ENCODE assay signal across 21 mouse cellular contexts in the genomic region with DNA sequence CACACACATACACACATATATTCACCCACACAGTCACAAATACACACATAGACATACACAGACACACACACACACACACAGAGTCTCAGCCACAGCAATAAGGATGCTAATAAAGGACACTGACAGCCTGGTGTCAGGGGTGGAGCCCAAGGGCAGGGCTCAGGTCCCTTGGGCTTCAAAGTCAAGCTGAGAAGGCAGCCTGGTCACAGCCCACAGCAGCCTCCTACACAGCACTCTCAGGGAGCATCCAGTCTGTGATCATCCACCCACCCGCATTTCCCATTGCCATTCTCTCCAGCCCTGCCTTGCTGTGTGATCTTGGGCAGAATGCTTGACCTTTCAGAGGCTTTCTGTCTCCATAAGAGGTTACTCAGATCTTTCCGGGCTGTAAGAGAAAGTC. TPM values are rescaled to one million over a fixed set of nuclear protein-coding genes. Genes with fewer than 3 reads are reported as not detected.
DNase-seq lines count a peak whose midpoint lies in the region; ATAC-seq and TF ChIP-seq lines count a peak whose summit lies in the region.
"Had no signal": no experiment of that assay in that cellular context is flagged by ENCODE, and none has a peak within 500 bp of the region (broad histone marks: within the 10 kb centered on the region; RNA-seq: fewer than 3 reads in every experiment).

No protein-coding gene starts in this region.

- H3K9ac ChIP-seq in kidney, postnatal 0 days (ENCODE audit: low read depth, low read length): 0 out of 2 replicates have a peak overlapping the region, but pooled peaks have one; percentile 8
- H3K9ac ChIP-seq in kidney, embryonic 15.5 days: no peak overlapping the region
- H3K9ac ChIP-seq in neural tube, embryonic 13.5 days: 0 out of 2 replicates have a peak overlapping the region, but pooled peaks have one; percentile 60
- H3K9ac ChIP-seq in neural tube, embryonic 15.5 days (replicated peaks): no peak overlapping the region
- H3K9ac ChIP-seq: heart, embryonic 15.5 days; lung, embryonic 14.5 days; midbrain, embryonic 12.5 days had no signal

- H3K36me3 ChIP-seq in kidney, postnatal 0 days (ENCODE audit: insufficient read depth, low read length): 0 out of 2 replicates have a peak, but pooled peaks cover 11% of the 10 kb centered on the region
- H3K36me3 ChIP-seq in kidney, embryonic 15.5 days: peaks cover 6% of the 10 kb centered on the region
- H3K36me3 ChIP-seq in neural tube, embryonic 13.5 days: peaks cover 17% of the 10 kb centered on the region; the same call in 1 of the 2 replicates
- H3K36me3 ChIP-seq in neural tube, embryonic 15.5 days: no peaks in the 10 kb centered on the region
- H3K36me3 ChIP-seq: hindbrain, embryonic 15.5 days; midbrain, embryonic 12.5 days had no signal

- no peak overlapping the region for H3K4me2 ChIP-seq in kidney, postnatal 0 days (ENCODE audit: low read length)
- no peak overlapping the region for H3K4me2 ChIP-seq in kidney, embryonic 15.5 days
- peak overlapping the region; percentile 11; the same call in 1 of the 2 replicates for H3K4me2 ChIP-seq in neural tube, embryonic 13.5 days
- peak overlapping the region; percentile 9; the same call in 1 of the 2 replicates for H3K4me2 ChIP-seq in neural tube, embryonic 15.5 days
- H3K4me2 ChIP-seq: embryonic facial prominence, embryonic 13.5 days; heart, embryonic 15.5 days; hindbrain, embryonic 15.5 days; liver, embryonic 11.5 days; lung, embryonic 14.5 days; midbrain, embryonic 12.5 days had no signal

- H3K4me3 ChIP-seq in kidney, postnatal 0 days (replicated peaks; ENCODE audit: low read depth, low read length): no peak overlapping the region
- no peak overlapping the region for H3K4me3 ChIP-seq in kidney, embryonic 15.5 days (replicated peaks)
- H3K4me3 ChIP-seq in neural tube, embryonic 13.5 days: no peak overlapping the region
- H3K4me3 ChIP-seq in neural tube, embryonic 15.5 days (replicated peaks): no peak overlapping the region
- H3K4me3 ChIP-seq: embryonic facial prominence, embryonic 13.5 days; heart, embryonic 15.5 days; hindbrain, embryonic 15.5 days; midbrain, embryonic 12.5 days had no signal

- no peaks in the 10 kb centered on the region for H3K9me3 ChIP-seq in kidney, postnatal 0 days (replicated peaks; ENCODE audit: low read length)
- no peaks in the 10 kb centered on the region for H3K9me3 ChIP-seq in kidney, embryonic 15.5 days (replicated peaks)
- H3K9me3 ChIP-seq in neural tube, embryonic 13.5 days: no peaks in the 10 kb centered on the region
- no peaks in the 10 kb centered on the region for H3K9me3 ChIP-seq in neural tube, embryonic 15.5 days (replicated peaks)
- H3K9me3 ChIP-seq: embryonic facial prominence, embryonic 13.5 days; heart, embryonic 15.5 days; hindbrain, embryonic 15.5 days; midbrain, embryonic 12.5 days had no signal

- WGBS in kidney, postnatal 0 days: 50% methylated on average over 2 of the region's 2 CpGs
- 53% methylated on average over 2 of the region's 2 CpGs for WGBS in kidney, embryonic 15.5 days
- 70% methylated on average over 2 of the region's 2 CpGs for WGBS in neural tube, embryonic 13.5 days
- 77% methylated on average over 2 of the region's 2 CpGs for WGBS in neural tube, embryonic 15.5 days

- H3K27ac ChIP-seq in kidney, postnatal 0 days: no peak overlapping the region
- H3K27ac ChIP-seq in kidney, embryonic 15.5 days: no peak overlapping the region
- no peak overlapping the region for H3K27ac ChIP-seq in neural tube, embryonic 13.5 days (replicated peaks)
- H3K27ac ChIP-seq in neural tube, embryonic 15.5 days (replicated peaks): peak overlapping the region; percentile 28; the same call in 1 of the 2 replicates
- H3K27ac ChIP-seq: embryonic facial prominence, embryonic 13.5 days; heart, embryonic 15.5 days; hindbrain, embryonic 15.5 days; midbrain, embryonic 12.5 days had no signal

- peaks cover 3% of the 10 kb centered on the region; the same call in 1 of the 2 replicates for H3K4me1 ChIP-seq in kidney, postnatal 0 days (replicated peaks; ENCODE audit: insufficient read depth, low read length)
- H3K4me1 ChIP-seq in kidney, embryonic 15.5 days: peaks cover 37% of the 10 kb centered on the region
- H3K4me1 ChIP-seq in neural tube, embryonic 13.5 days (replicated peaks): peaks cover 62% of the 10 kb centered on the region
- H3K4me1 ChIP-seq in neural tube, embryonic 15.5 days: peaks cover 49% of the 10 kb centered on the region

- no peaks in the 10 kb centered on the region for H3K27me3 ChIP-seq in kidney, postnatal 0 days (ENCODE audit: insufficient read depth, low read length)
- H3K27me3 ChIP-seq in kidney, embryonic 15.5 days: no peaks in the 10 kb centered on the region
- H3K27me3 ChIP-seq in neural tube, embryonic 13.5 days: no peaks in the 10 kb centered on the region
- H3K27me3 ChIP-seq in neural tube, embryonic 15.5 days (replicated peaks): no peaks in the 10 kb centered on the region
- H3K27me3 ChIP-seq: embryonic facial prominence, embryonic 13.5 days; heart, embryonic 15.5 days; hindbrain, embryonic 15.5 days; midbrain, embryonic 12.5 days had no signal

- ATAC-seq in kidney, postnatal 0 days (replicated peaks; ENCODE audit: low FRiP score, low read depth): no peak
- no peak for ATAC-seq in kidney, embryonic 15.5 days (replicated peaks; ENCODE audit: low FRiP score)
- ATAC-seq in neural tube, embryonic 13.5 days (ENCODE audit: low read depth): no peak
- peak; percentile 23 for ATAC-seq in activated CD4-positive, CD25-positive, alpha-beta regulatory T cell, adult 4 months
- ATAC-seq in neural tube, embryonic 15.5 days (ENCODE audit: low FRiP score): no peak
- ATAC-seq: forebrain, postnatal 0 days had no signal

- no peak for DNase-seq in kidney, postnatal 0 days (ENCODE audit: low spot score)
- DNase-seq in neural tube, embryonic 10.5 days (ENCODE audit: extremely low spot score, low spot score): no peak
- DNase-seq in cerebellum, postnatal 14 days: no peak
- DNase-seq in urinary bladder, postnatal 10 days (ENCODE audit: low spot score): no peak
- DNase-seq: adrenal gland, postnatal 36 days; cerebellum, adult 9-10 months; forebrain, postnatal 0 days; heart, adult 11 months; kidney, adult 2 months; layer of hippocampus, postnatal 36 days; lung, embryonic 14.5 days; thymus, postnatal 36 days had no signal

- TF ChIP-seq CTCF in kidney, postnatal 0 days (IDR thresholded peaks at IDR 0.05; ENCODE audit: low read depth): no peak

RNA-seq across cellular contexts. Expression of gene Slc29a3, which starts 6.1 kb away (rescaled TPM):
- 17.8 and 19.6 TPM in 2 replicates for polyA plus RNA-seq in kidney, postnatal 0 days (2015; fragmentation: Nextera tagmentation; extraction: Ambion mirVana)
- polyA plus RNA-seq in kidney, embryonic 15.5 days (2015; fragmentation: Nextera tagmentation; extraction: Ambion mirVana): 13.4 and 15.5 TPM in 2 replicates
- 11.8 and 12.9 TPM in 2 replicates for polyA plus RNA-seq in neural tube, embryonic 13.5 days (2015; fragmentation: Nextera tagmentation; extraction: Ambion mirVana)
- 10 to 100 TPM; 11.4 to 15.7 TPM for polyA plus RNA-seq in activated CD4-positive, CD25-positive, alpha-beta regulatory T cell, adult 4 months (2017; shearing (Covaris generic))
- polyA plus RNA-seq in neural tube, embryonic 15.5 days (2015; fragmentation: Nextera tagmentation; extraction: Ambion mirVana): 12.6 and 13.2 TPM in 2 replicates

RNA-seq across cellular contexts. Expression of gene Cdh23, which starts 50.2 kb away (rescaled TPM):
- 0.25 and 0.28 TPM in 2 replicates for polyA plus RNA-seq in kidney, postnatal 0 days (2015; fragmentation: Nextera tagmentation; extraction: Ambion mirVana)
- 0.62 and 0.66 TPM in 2 replicates for polyA plus RNA-seq in kidney, embryonic 15.5 days (2015; fragmentation: Nextera tagmentation; extraction: Ambion mirVana)
- 1.3 and 1.4 TPM in 2 replicates for polyA plus RNA-seq in neural tube, embryonic 13.5 days (2015; fragmentation: Nextera tagmentation; extraction: Ambion mirVana)
- 1 to 10 TPM; 4.0 to 5.5 TPM for polyA plus RNA-seq in activated CD4-positive, CD25-positive, alpha-beta regulatory T cell, adult 4 months (2017; shearing (Covaris generic))
- 8.6 and 10.0 TPM in 2 replicates for polyA plus RNA-seq in neural tube, embryonic 15.5 days (2015; fragmentation: Nextera tagmentation; extraction: Ambion mirVana)

Comparison
In these comparisons a context has a peak if more than half of its experiments do, and no peak if none do; other contexts are left out.
1. H3K9ac ChIP-seq: peak in kidney, postnatal 0 days (single experiment) and neural tube, embryonic 13.5 days (single experiment); none in kidney, embryonic 15.5 days (single experiment) and neural tube, embryonic 15.5 days (single experiment).
2. H3K4me2 ChIP-seq: peak in neural tube, embryonic 13.5 days (single experiment) and neural tube, embryonic 15.5 days (single experiment); none in kidney, postnatal 0 days (single experiment) and kidney, embryonic 15.5 days (single experiment).